Mouse (Mus musculus) Muller cell, postnatal 12 days (primary cell): ENCODE results near the gene Efl1.
"Not testable (repeated sequence)": the region's sequence is repeated elsewhere in the genome, so short reads cannot be mapped to it uniquely, and the experiment has no call there.

ENCODE experiments used
- DNase-seq: peaks from one replicate; pipeline ENCODE4 v3.0.0-alpha.2; 2015; ENCODE audit errors: inconsistent ontology term

Efl1 gene

GRCm38 (mm10) chr7:82758521-82758920, 110.1 kb downstream of the Efl1 start:
- no peak for DNase-seq

- no peak for DNase-seq
Measured at GRCm38 (mm10) chr7:82759091-82759490, 110.7 kb downstream of the Efl1 start.

GRCm38 (mm10) chr7:82764951-82765350, 116.5 kb downstream of the Efl1 start:
- DNase-seq: no peak

- no peak for DNase-seq
Measured at GRCm38 (mm10) chr7:82766623-82767022, 118.2 kb downstream of the Efl1 start.

- DNase-seq: no peak
Measured at GRCm38 (mm10) chr7:82770207-82770606, 121.8 kb downstream of the Efl1 start.

GRCm38 (mm10) chr7:82770957-82771660, 122.7 kb downstream of the Efl1 start:
- DNase-seq: not testable (repeated sequence)

GRCm38 (mm10) chr7:82771661-82772021, 123.2 kb downstream of the Efl1 start:
- not testable (repeated sequence) for DNase-seq

- DNase-seq: no peak
Measured at GRCm38 (mm10) chr7:82772481-82772880, 124.1 kb downstream of the Efl1 start.

GRCm38 (mm10) chr7:82773150-82773549, 124.7 kb downstream of the Efl1 start:
- DNase-seq: no peak

- DNase-seq: no peak
Measured at GRCm38 (mm10) chr7:82773884-82774283, 125.5 kb downstream of the Efl1 start.

GRCm38 (mm10) chr7:82775090-82775489, 126.7 kb downstream of the Efl1 start:
- DNase-seq: no peak

GRCm38 (mm10) chr7:82783071-82783470, 134.7 kb downstream of the Efl1 start:
- no peak for DNase-seq

- DNase-seq: no peak
Measured at GRCm38 (mm10) chr7:82783693-82784092, 135.3 kb downstream of the Efl1 start.

GRCm38 (mm10) chr7:82785335-82785934, 137.0 kb downstream of the Efl1 start:
- no peak for DNase-seq

GRCm38 (mm10) chr7:82785970-82786647, 137.7 kb downstream of the Efl1 start:
- no peak for DNase-seq

GRCm38 (mm10) chr7:82792644-82793043, 144.2 kb downstream of the Efl1 start:
- DNase-seq: no peak

GRCm38 (mm10) chr7:82793111-82793510, 144.7 kb downstream of the Efl1 start:
- no peak for DNase-seq

- DNase-seq: no peak
Measured at GRCm38 (mm10) chr7:82794542-82794941, 146.1 kb downstream of the Efl1 start.

- DNase-seq: no peak
Measured at GRCm38 (mm10) chr7:82802206-82802605, 153.8 kb downstream of the Efl1 start.

GRCm38 (mm10) chr7:82808257-82808656, 159.8 kb downstream of the Efl1 start:
- peak; percentile 72 for DNase-seq

GRCm38 (mm10) chr7:82809126-82809525, 160.7 kb downstream of the Efl1 start:
- DNase-seq: no peak

GRCm38 (mm10) chr7:82810799-82811139, 162.4 kb downstream of the Efl1 start:
- DNase-seq: no peak
